Mouse (Mus musculus) CH12.LX (cell line): ENCODE results near the gene Leprot. TPM values are rescaled to one million over a fixed set of nuclear protein-coding genes. Genes with fewer than 3 reads are reported as not detected.
A peak's percentile ranks its signal among the peaks of the same experiment; 100 is the strongest.

Experiments
- DNase-seq: peaks from one replicate; pipeline ENCODE4 v3.0.0-alpha.2; 2013; ENCODE audit errors: extremely low read depth
- H3K27ac ChIP-seq: 2 replicates; pipeline ENCODE4 v1.5.1; 2012; ENCODE audit warnings: low read depth, mild to moderate bottlenecking, control low read depth, moderate library complexity; ENCODE audit not compliant: insufficient read depth
- H3K27me3 ChIP-seq: replicated peaks from 2 replicates; pipeline ENCODE3; 2012; ENCODE audit warnings: inconsistent platforms
- H3K36me3 ChIP-seq, 2 experiments: replicated peaks in 1 of 2; 2 replicates each; pipeline versions ENCODE3 to v1.6.1; 2012; ENCODE audit warnings: inconsistent platforms in 1 of 2, low read length in 1 of 2, mild to moderate bottlenecking in 1 of 2, mixed read lengths in 1 of 2, moderate library complexity in 1 of 2; ENCODE audit not compliant: control insufficient read depth in 1 of 2, insufficient read depth in 1 of 2
- H3K4me1 ChIP-seq, 2 experiments: 2 replicates each; pipeline ENCODE4 v1.6.1; 2012; ENCODE audit warnings: inconsistent platforms in 1 of 2, moderate library complexity in 1 of 2; ENCODE audit not compliant: insufficient read depth in 2 of 2, control insufficient read depth in 1 of 2
- H3K4me2 ChIP-seq: 2 replicates; pipeline ENCODE4 v1.6.1; 2012; ENCODE audit warnings: low read depth, mild to moderate bottlenecking, control low read depth; ENCODE audit not compliant: poor library complexity, insufficient read depth, severe bottlenecking
- H3K4me3 ChIP-seq, 3 experiments: fragments of 150-350 bp in 1 of 3; sonication (generic) in 1 of 3; replicated peaks in 1 of 3; 2 replicates each; pipeline versions ENCODE3 to v1.5.1; 2011 to 2012; ENCODE audit warnings: low read depth in 2 of 3, low read length in 2 of 3, mild to moderate bottlenecking in 2 of 3, moderate library complexity in 2 of 3, control low read depth in 1 of 3, improper control_type of control experiment in 1 of 3, inconsistent platforms in 1 of 3, mixed read lengths in 1 of 3; ENCODE audit not compliant: poor library complexity in 1 of 3
- H3K79me2 ChIP-seq: replicated peaks from 2 replicates; pipeline ENCODE4 v1.6.1; 2012; ENCODE audit warnings: mild to moderate bottlenecking, moderate library complexity; ENCODE audit not compliant: control insufficient read depth, poor library complexity, insufficient read depth, severe bottlenecking; ENCODE audit errors: extremely low read depth
- H3K9ac ChIP-seq: 2 replicates; pipeline ENCODE4 v1.6.1; 2012; ENCODE audit warnings: low read depth, mild to moderate bottlenecking, control low read depth, moderate library complexity; ENCODE audit not compliant: insufficient read depth
- H3K9me3 ChIP-seq: replicated peaks from 2 replicates; pipeline ENCODE3; 2012; ENCODE audit warnings: low read length, inconsistent platforms, mixed read lengths
- CHD2 ChIP-seq: IDR thresholded peaks from 2 replicates; pipeline ENCODE4 v1.6.1; 2011; ENCODE audit warnings: low read length, improper control_type of control experiment
- CTCF ChIP-seq, 2 experiments: IDR thresholded peaks in 1 of 2; conservative IDR thresholded peaks in 1 of 2; 2 replicates each; pipeline ENCODE4 v1.5.1; 2011 to 2012; ENCODE audit warnings: low read depth in 2 of 2, low read length in 2 of 2, improper control_type of control experiment in 1 of 2, inconsistent platforms in 1 of 2, mild to moderate bottlenecking in 1 of 2, moderate library complexity in 1 of 2
- E2F4 ChIP-seq: IDR thresholded peaks from 2 replicates; pipeline ENCODE4 v1.6.1; 2011; ENCODE audit warnings: low read depth, low read length, improper control_type of control experiment; ENCODE audit not compliant: insufficient replicate concordance
- EP300 ChIP-seq: IDR thresholded peaks from 2 replicates; pipeline ENCODE4 v1.6.1; 2011; ENCODE audit warnings: low read length, improper control_type of control experiment
- ETS1 ChIP-seq: conservative IDR thresholded peaks from 2 replicates; pipeline ENCODE4 v1.6.1; 2012; ENCODE audit warnings: low read depth, mild to moderate bottlenecking, inconsistent platforms, low read length, improper control_type of control experiment, moderate library complexity
- HCFC1 ChIP-seq: IDR thresholded peaks from 2 replicates; pipeline ENCODE4 v1.6.1; 2012; ENCODE audit warnings: low read depth, mild to moderate bottlenecking, inconsistent platforms, low read length, improper control_type of control experiment
- JUN ChIP-seq: IDR thresholded peaks from 2 replicates; pipeline ENCODE4 v1.6.1; 2011; ENCODE audit warnings: low read depth, mild to moderate bottlenecking, low read length, improper control_type of control experiment, moderate library complexity; ENCODE audit not compliant: insufficient read depth
- MAX ChIP-seq: IDR thresholded peaks from 2 replicates; pipeline ENCODE4 v1.6.1; 2011; ENCODE audit warnings: low read length, improper control_type of control experiment
- MAZ ChIP-seq: IDR thresholded peaks from 2 replicates; pipeline ENCODE4 v1.6.1; 2012; ENCODE audit warnings: low read depth, mild to moderate bottlenecking, inconsistent platforms, low read length, improper control_type of control experiment, moderate library complexity
- MEF2A ChIP-seq: IDR thresholded peaks from 2 replicates; pipeline ENCODE4 v1.6.1; 2014; ENCODE audit warnings: low read depth, mild to moderate bottlenecking, inconsistent platforms, low read length, improper control_type of control experiment, borderline replicate concordance
- MXI1 ChIP-seq: IDR thresholded peaks from 2 replicates; pipeline ENCODE4 v1.6.1; 2011; ENCODE audit warnings: mild to moderate bottlenecking, low read depth, low read length, improper control_type of control experiment
- POLR2A ChIP-seq: IDR thresholded peaks from 2 replicates; pipeline ENCODE4 v1.6.1; 2011; ENCODE audit warnings: low read depth, mild to moderate bottlenecking, improper control_type of control experiment, low read length
- POLR2AphosphoS2 ChIP-seq: IDR thresholded peaks from 2 replicates; pipeline ENCODE4 v1.6.1; 2011; ENCODE audit warnings: low read depth, low read length, improper control_type of control experiment
- RAD21 ChIP-seq: IDR thresholded peaks from 2 replicates; pipeline ENCODE4 v1.6.1; 2011; ENCODE audit warnings: low read depth, mild to moderate bottlenecking, low read length, improper control_type of control experiment, moderate library complexity
- RCOR1 ChIP-seq: conservative IDR thresholded peaks from 2 replicates; pipeline ENCODE4 v1.6.1; 2012; ENCODE audit warnings: low read depth, mild to moderate bottlenecking, inconsistent platforms, low read length, improper control_type of control experiment
- SIN3A ChIP-seq: IDR thresholded peaks from 2 replicates; pipeline ENCODE4 v1.6.1; 2012; ENCODE audit warnings: low read length, improper control_type of control experiment, inconsistent platforms
- TBP ChIP-seq: conservative IDR thresholded peaks from 2 replicates; pipeline ENCODE4 v1.6.1; 2011; ENCODE audit warnings: low read depth, low read length, improper control_type of control experiment
- TCF12 ChIP-seq: IDR thresholded peaks from 2 replicates; pipeline ENCODE4 v1.6.1; 2014; ENCODE audit warnings: low read depth, mild to moderate bottlenecking, inconsistent platforms, low read length, improper control_type of control experiment
- UBTF ChIP-seq: IDR thresholded peaks from 2 replicates; pipeline ENCODE4 v1.6.1; 2012; ENCODE audit warnings: low read depth, mild to moderate bottlenecking, inconsistent platforms, low read length, improper control_type of control experiment, moderate library complexity
- USF1 ChIP-seq: IDR thresholded peaks from 2 replicates; pipeline ENCODE4 v1.6.1; 2014; ENCODE audit warnings: low read depth, mild to moderate bottlenecking, inconsistent platforms, low read length, improper control_type of control experiment
- ZC3H11A ChIP-seq: IDR thresholded peaks from 2 replicates; pipeline ENCODE4 v1.6.1; 2012; ENCODE audit warnings: low read depth, mild to moderate bottlenecking, inconsistent platforms, low read length, improper control_type of control experiment
- ZKSCAN1 ChIP-seq: IDR thresholded peaks from 2 replicates; pipeline ENCODE4 v1.6.1; 2012; ENCODE audit warnings: low read depth, inconsistent platforms, low read length, improper control_type of control experiment, borderline replicate concordance
- ZMIZ1 ChIP-seq: IDR thresholded peaks from 2 replicates; pipeline ENCODE4 v1.6.1; 2012; ENCODE audit warnings: low read depth, mild to moderate bottlenecking, inconsistent platforms, low read length, improper control_type of control experiment
- ZNF384 ChIP-seq: IDR thresholded peaks from 2 replicates; pipeline ENCODE4 v1.6.1; 2012; ENCODE audit warnings: low read depth, low read length, improper control_type of control experiment, inconsistent platforms
- dilution Hi-C: fragments of 300-500 bp; cut with MboI; formaldehyde crosslinking; loops from 2 replicates; pipeline ENCODE4 v1.14.3; 2020; ENCODE audit warnings: low sequenced_read_pairs; ENCODE audit not compliant: extremely low pct_unique_long_range_greater_than_20kb, extremely low pct_ligation_motif_present
- in situ Hi-C: fragments of 300-500 bp; cut with MboI; formaldehyde crosslinking; loops from 3 replicates; pipeline ENCODE4 v1.14.3; 2019; ENCODE audit warnings: low sequenced_read_pairs, low pct_ligation_motif_present, low pct_unique_long_range_greater_than_20kb, mixed read lengths
- polyA plus RNA-seq: library from polyadenylated mRNA; unstranded; fragments of >175 nt; gene quantifications from 2 replicates; pipeline ENCODE4 v1.2.1, GENCODE M21; 2012; ENCODE audit warnings: low read depth; ENCODE audit not compliant: insufficient read length
- total RNA-seq, 2 experiments: library from RNA; depleted of rRNA; stranded (reverse); fragments of 300-350 nt in 1 of 2; fragments of >200 nt in 1 of 2; gene quantifications; 2 replicates each; pipeline ENCODE4 v1.2.3; 2012 to 2014

Leprot gene
- total and polyA plus RNA-seq, 3 experiments, result 17.6 to 29.2 (median 24.2) TPM

GRCm38 (mm10) chr4:101647976-101648642 is 591 bp downstream of the Leprot start:
- no peaks in the 10 kb centered on the region for H3K9me3 ChIP-seq
- peaks cover 17 to 50% of the 10 kb centered on the region in 2 experiments for H3K4me1 ChIP-seq
- DNase-seq, result peak; percentile 21
- no peaks in the 10 kb centered on the region for H3K27me3 ChIP-seq
- H3K9ac ChIP-seq, result peak overlapping the region; percentile 80
- peak overlapping the region; percentile 13 for H3K27ac ChIP-seq
- peak overlapping the region; percentile 80 for H3K4me2 ChIP-seq
- peak overlapping the region; percentile 84 to 89 (median 85) for H3K4me3 ChIP-seq
- H3K36me3 ChIP-seq, result peaks cover 0 to 9% of the 10 kb centered on the region in 2 experiments
- dilution Hi-C loops, result no loop called here
- TF ChIP-seq ZNF384, result no peak
- peak; percentile 8; the same call in 1 of the 2 replicates for TF ChIP-seq MXI1
- TF ChIP-seq MEF2A, result 0 out of 2 replicates have a peak, but pooled peaks have one; percentile 19
- peak; percentile 10; the same call in 1 of the 2 replicates for TF ChIP-seq SIN3A
- TF ChIP-seq HCFC1, result no peak
- no peak for TF ChIP-seq TBP
- in situ Hi-C loops, result no loop called here
- H3K79me2 ChIP-seq, result no peaks in the 10 kb centered on the region; the same call in 1 of the 2 replicates

- Histone ChIP-seq H3K36me3 (peaks cover 0 to 14% of the 10 kb centered on the region in 2 experiments), H3K4me3 (peak overlapping the region; percentile 84 to 89 (median 85)), H3K79me2 (no peaks in the 10 kb centered on the region; the same call in 1 of the 2 replicates), H3K9me3 (no peaks in the 10 kb centered on the region), H3K4me2 (peak overlapping the region; percentile 80), H3K27ac (no peak overlapping the region), H3K4me1 (peaks cover 17 to 55% of the 10 kb centered on the region in 2 experiments), H3K27me3 (no peaks in the 10 kb centered on the region), H3K9ac (peak overlapping the region; percentile 80)
- DNase-seq, result no peak
- TF ChIP-seq ZNF384 (no peak), SIN3A (no peak)
- in situ Hi-C loops (no loop called here), dilution Hi-C loops (no loop called here)
Measured at GRCm38 (mm10) chr4:101648745-101649144, 1.2 kb downstream of the Leprot start.

- H3K4me1 ChIP-seq, result peaks cover 17 to 55% of the 10 kb centered on the region in 2 experiments
- dilution Hi-C loops, result no loop called here
- H3K27ac ChIP-seq, result no peak overlapping the region
- H3K4me2 ChIP-seq, result 0 out of 2 replicates have a peak overlapping the region, but pooled peaks have one; percentile 4
- H3K79me2 ChIP-seq, result no peaks in the 10 kb centered on the region; the same call in 1 of the 2 replicates
- in situ Hi-C loops, result no loop called here
- no peak overlapping the region for H3K9ac ChIP-seq
- no peaks in the 10 kb centered on the region for H3K27me3 ChIP-seq
- DNase-seq, result peak; percentile 68
- peaks cover 2 to 29% of the 10 kb centered on the region in 2 experiments for H3K36me3 ChIP-seq
- H3K4me3 ChIP-seq, result no peak overlapping the region
- H3K9me3 ChIP-seq, result no peaks in the 10 kb centered on the region
- TF ChIP-seq ZNF384 (no peak), RCOR1 (peak; percentile 91), MAX (no peak), EP300 (peak; percentile 97), USF1 (no peak), POLR2AphosphoS2 (no peak), ZC3H11A (no peak), MXI1 (no peak), ZMIZ1 (no peak), POLR2A (no peak), RAD21 (no peak), MAZ (no peak), E2F4 (no peak), ETS1 (peak; percentile 84), CHD2 (peak; percentile 25; the same call in 1 of the 2 replicates), CTCF (conservative IDR thresholded peaks at IDR 0.05 in 1 of 2, IDR thresholded peaks at IDR 0.05 in 1 of 2; ENCODE audit: low read depth in 2 of 2, low read length in 2 of 2) (no peak), UBTF (no peak), SIN3A (0 out of 2 replicates have a peak, but pooled peaks have one; percentile 43), TCF12 (peak; percentile 90), ZKSCAN1 (no peak), JUN (peak; percentile 86)
Measured at GRCm38 (mm10) chr4:101650961-101651360, 3.4 kb downstream of the Leprot start.
